Comparison of ENCODE assay signal across 12 mouse cellular contexts in genomic region chr2:110182248-110182647, GRCm38 (mm10).
DNase-seq lines count a peak whose midpoint lies in the region; ATAC-seq lines count a peak whose summit lies in the region.
"Had no signal": no experiment of that assay in that cellular context is flagged by ENCODE, and none has a peak within 500 bp of the region (broad histone marks: within the 10 kb centered on the region; RNA-seq: fewer than 3 reads in every experiment).

No protein-coding gene starts in this region.

- H3K36me3 ChIP-seq in forebrain, embryonic 16.5 days (ENCODE audit: control insufficient read depth, insufficient read depth) = no peaks in the 10 kb centered on the region
- H3K36me3 ChIP-seq in forebrain, embryonic 12.5 days (replicated peaks) = no peaks in the 10 kb centered on the region
- H3K36me3 ChIP-seq in stomach, embryonic 16.5 days (ENCODE audit: control insufficient read depth, insufficient read depth, low read length) = no peaks in the 10 kb centered on the region
- H3K36me3 ChIP-seq: limb, embryonic 13.5 days; neural tube, embryonic 13.5 days had no signal

- no peak overlapping the region for H3K9ac ChIP-seq in forebrain, embryonic 16.5 days (replicated peaks; ENCODE audit: low read depth, low read length)
- no peak overlapping the region for H3K9ac ChIP-seq in forebrain, embryonic 12.5 days
- H3K9ac ChIP-seq in stomach, embryonic 16.5 days (ENCODE audit: low read length) = no peak overlapping the region
- H3K9ac ChIP-seq: limb, embryonic 13.5 days; neural tube, embryonic 13.5 days had no signal

- no peak overlapping the region for H3K27ac ChIP-seq in forebrain, embryonic 16.5 days (ENCODE audit: low read length)
- H3K27ac ChIP-seq in forebrain, embryonic 12.5 days = no peak overlapping the region
- H3K27ac ChIP-seq in stomach, embryonic 16.5 days (ENCODE audit: low read length) = peak overlapping the region; percentile 46; the same call in 1 of the 2 replicates
- H3K27ac ChIP-seq: limb, embryonic 13.5 days; neural tube, embryonic 13.5 days had no signal

- peak; percentile 41; the same call in 1 of the 2 replicates for ATAC-seq in forebrain, embryonic 16.5 days
- no peak for ATAC-seq in forebrain, embryonic 12.5 days (ENCODE audit: low FRiP score)
- ATAC-seq in stomach, embryonic 16.5 days (ENCODE audit: insufficient read depth, low FRiP score) = no peak
- ATAC-seq: intestine, embryonic 16.5 days had no signal

- H3K27me3 ChIP-seq in forebrain, embryonic 16.5 days (replicated peaks; ENCODE audit: control insufficient read depth, insufficient read depth, low read length) = no peaks in the 10 kb centered on the region
- no peaks in the 10 kb centered on the region for H3K27me3 ChIP-seq in forebrain, embryonic 12.5 days
- H3K27me3 ChIP-seq in stomach, embryonic 16.5 days (ENCODE audit: control insufficient read depth, insufficient read depth, low read length) = no peaks in the 10 kb centered on the region
- H3K27me3 ChIP-seq: limb, embryonic 13.5 days; neural tube, embryonic 13.5 days had no signal

- H3K4me2 ChIP-seq in forebrain, embryonic 16.5 days (ENCODE audit: low read length) = no peak overlapping the region
- no peak overlapping the region for H3K4me2 ChIP-seq in forebrain, embryonic 12.5 days
- no peak overlapping the region for H3K4me2 ChIP-seq in stomach, embryonic 16.5 days (ENCODE audit: low read depth, low read length)
- H3K4me2 ChIP-seq: limb, embryonic 13.5 days; neural tube, embryonic 13.5 days had no signal

- 30% methylated on average over 6 of the region's 6 CpGs for WGBS in forebrain, embryonic 16.5 days
- 70% methylated on average over 6 of the region's 6 CpGs for WGBS in forebrain, embryonic 12.5 days
- 50% methylated on average over 6 of the region's 6 CpGs for WGBS in stomach, embryonic 16.5 days

- peak; percentile 4 for DNase-seq in lung, postnatal 36 days
- DNase-seq in lung, postnatal 14 days = no peak
- DNase-seq in heart, postnatal 4 days = peak; percentile 62
- DNase-seq in spleen, postnatal 4 days (ENCODE audit: low spot score in 2 of 2) = no peak
- DNase-seq in urinary bladder, postnatal 10 days (ENCODE audit: low spot score) = no peak
- DNase-seq: right cerebral cortex, postnatal 14 days had no signal

- H3K4me1 ChIP-seq in forebrain, embryonic 16.5 days (replicated peaks; ENCODE audit: control insufficient read depth, insufficient read depth, low read length) = peaks cover 15% of the 10 kb centered on the region
- peaks cover 11% of the 10 kb centered on the region for H3K4me1 ChIP-seq in forebrain, embryonic 12.5 days
- peaks cover 28% of the 10 kb centered on the region for H3K4me1 ChIP-seq in stomach, embryonic 16.5 days (ENCODE audit: control insufficient read depth, insufficient read depth, low read length)

- no peak overlapping the region for H3K4me3 ChIP-seq in forebrain, embryonic 16.5 days (replicated peaks; ENCODE audit: low read length)
- H3K4me3 ChIP-seq in forebrain, embryonic 12.5 days (replicated peaks) = no peak overlapping the region
- H3K4me3 ChIP-seq in stomach, embryonic 16.5 days (replicated peaks; ENCODE audit: low read length) = no peak overlapping the region
- H3K4me3 ChIP-seq: limb, embryonic 13.5 days; neural tube, embryonic 13.5 days had no signal

- no peaks in the 10 kb centered on the region for H3K9me3 ChIP-seq in forebrain, embryonic 16.5 days (ENCODE audit: control insufficient read depth, low read length)
- no peaks in the 10 kb centered on the region for H3K9me3 ChIP-seq in forebrain, embryonic 12.5 days
- H3K9me3 ChIP-seq in stomach, embryonic 16.5 days (replicated peaks; ENCODE audit: control insufficient read depth, low read length) = no peaks in the 10 kb centered on the region
- H3K9me3 ChIP-seq: limb, embryonic 13.5 days; neural tube, embryonic 13.5 days had no signal

Comparison
In these comparisons a context has a peak if more than half of its experiments do, and no peak if none do; other contexts are left out.
1. DNase-seq: peak in lung, postnatal 36 days (single experiment) and heart, postnatal 4 days (single experiment); none in lung, postnatal 14 days (single experiment), spleen, postnatal 4 days (0 of 2) and urinary bladder, postnatal 10 days (single experiment).